12 mouse cellular contexts compared by ENCODE assay signal in genomic region chr4:57733445-57733844, GRCm38 (mm10). TPM values are rescaled to one million over a fixed set of nuclear protein-coding genes. Genes with fewer than 3 reads are reported as not detected.
A peak's percentile ranks its signal among the peaks of the same experiment; 100 is the strongest.
DNase-seq lines count a peak whose midpoint lies in the region; ATAC-seq and TF ChIP-seq lines count a peak whose summit lies in the region.
"Had no signal": no experiment of that assay in that cellular context is flagged by ENCODE, and none has a peak within 500 bp of the region (broad histone marks: within the 10 kb centered on the region; RNA-seq: fewer than 3 reads in every experiment).

No protein-coding gene starts in this region.

- peaks cover 2 to 26% of the 10 kb centered on the region in 2 experiments; a peak in 3 of 4 replicates for H3K4me1 ChIP-seq in heart, embryonic 14.5 days (ENCODE audit: control insufficient read depth in 2 of 2, insufficient read depth in 2 of 2, low read length in 2 of 2)
- H3K4me1 ChIP-seq: liver, embryonic 13.5 days had no signal

- no peak overlapping the region for H3K4me2 ChIP-seq in heart, embryonic 14.5 days (ENCODE audit: low read length)
- H3K4me2 ChIP-seq: liver, embryonic 13.5 days had no signal

- H3K9ac ChIP-seq in heart, embryonic 14.5 days (ENCODE audit: low read length) = no peak overlapping the region
- H3K9ac ChIP-seq: liver, embryonic 13.5 days had no signal

- intact Hi-C loops in heart, postnatal 25 days (cut with DNase I) = no loop called here

- TF ChIP-seq CTCF in brain, embryonic 14.5 days (IDR thresholded peaks at IDR 0.05; ENCODE audit: borderline replicate concordance, extremely low read depth, insufficient read depth, insufficient read length) = no peak

- no peak for DNase-seq in heart, postnatal 25 days (ENCODE audit: low spot score)
- peak; percentile 59 for DNase-seq in right cerebral cortex, postnatal 10 days (ENCODE audit: low spot score in 2 of 2)
- no peak for DNase-seq in right cerebral cortex, adult 18-20 months
- peak; percentile 15 for DNase-seq in brain, embryonic 14.5 days (ENCODE audit: low read depth)
- no peak for DNase-seq in cerebellum, adult 9-10 months
- no peak for DNase-seq in cerebellum, adult 18-20 months
- DNase-seq: liver, embryonic 13.5 days had no signal

- WGBS in heart, embryonic 14.5 days = 52% methylated on average over 3 of the region's 3 CpGs

- H3K27me3 ChIP-seq in heart, embryonic 14.5 days (ENCODE audit: control insufficient read depth, insufficient read depth, low read length) = no peaks in the 10 kb centered on the region
- H3K27me3 ChIP-seq: liver, embryonic 13.5 days had no signal

- no peak overlapping the region for H3K4me3 ChIP-seq in heart, embryonic 14.5 days (ENCODE audit: control insufficient read depth in 1 of 2, insufficient read depth in 1 of 2, low read depth in 1 of 2, low read length in 2 of 2)
- H3K4me3 ChIP-seq: erythroblast, embryonic 14.5 days; liver, embryonic 13.5 days had no signal

- TF ChIP-seq POLR2A in brain, embryonic 14.5 days (IDR thresholded peaks at IDR 0.05; ENCODE audit: borderline replicate concordance, extremely low read depth, insufficient read depth, insufficient read length, poor library complexity, severe bottlenecking) = no peak

- ATAC-seq in heart, embryonic 14.5 days (ENCODE audit: insufficient number of reproducible peaks, insufficient read depth, low FRiP score, low read depth) = 0 out of 2 replicates have a peak, but pooled peaks have one; percentile 33
- ATAC-seq in megakaryocyte progenitor cell, adult 5-6 weeks (replicated peaks; ENCODE audit: poor library complexity) = peak; percentile 88

- H3K36me3 ChIP-seq in heart, embryonic 14.5 days (ENCODE audit: control insufficient read depth, insufficient read depth, low read length) = peaks cover 22% of the 10 kb centered on the region
- H3K36me3 ChIP-seq: liver, embryonic 13.5 days had no signal

- H3K27ac ChIP-seq in heart, embryonic 14.5 days (replicated peaks in 1 of 2; ENCODE audit: control insufficient read depth in 1 of 2, insufficient read depth in 1 of 2, low read depth in 2 of 2, low read length in 2 of 2) = peak overlapping the region in 1 of 2 experiments; percentile 29; a peak in 2 of 4 replicates
- H3K27ac ChIP-seq: kidney, postnatal 0 days; liver, embryonic 13.5 days; macrophage had no signal

- peaks cover 4% of the 10 kb centered on the region; the same call in 1 of the 2 replicates for H3K9me3 ChIP-seq in heart, embryonic 14.5 days (ENCODE audit: control insufficient read depth, low read length)
- H3K9me3 ChIP-seq: liver, embryonic 13.5 days had no signal

RNA-seq across cellular contexts. Expression of gene Akap2, which starts 16.0 kb away (rescaled TPM):
- polyA plus RNA-seq in heart, embryonic 14.5 days (2014; fragmentation: Nextera tagmentation; extraction: Ambion mirVana) = 52.0 and 55.0 TPM in 2 replicates
- 10 to 100 TPM; 84.4 to 96.1 TPM for total RNA-seq in heart, postnatal 25 days (2021)
- 9.2 and 14.5 TPM in 2 replicates for polyA plus RNA-seq in brain, embryonic 14.5 days (2012; rRNA removed)
- total RNA-seq in megakaryocyte progenitor cell, adult 5-6 weeks (2015) = 0.02 TPM in 1 of 2 replicates, not detected in the other
- not detected in 2 replicates for total RNA-seq in megakaryocyte progenitor cell, adult 5-6 weeks (2017)

Comparison
In these comparisons a context has a peak if more than half of its experiments do, and no peak if none do; other contexts are left out.
1. DNase-seq: peak in right cerebral cortex, postnatal 10 days (2 of 2) and brain, embryonic 14.5 days (single experiment); none in heart, postnatal 25 days (single experiment), right cerebral cortex, adult 18-20 months (single experiment), cerebellum, adult 9-10 months (single experiment) and cerebellum, adult 18-20 months (0 of 2).
2. RNA of gene Akap2, which starts 16.0 kb away (total RNA-seq): 84.4 to 96.1 TPM in heart, postnatal 25 days; 0.02 TPM in megakaryocyte progenitor cell, adult 5-6 weeks; every median in the first group is over 10 times any median in the second.